16 mouse cellular contexts compared by ENCODE assay signal in the genomic region with DNA sequence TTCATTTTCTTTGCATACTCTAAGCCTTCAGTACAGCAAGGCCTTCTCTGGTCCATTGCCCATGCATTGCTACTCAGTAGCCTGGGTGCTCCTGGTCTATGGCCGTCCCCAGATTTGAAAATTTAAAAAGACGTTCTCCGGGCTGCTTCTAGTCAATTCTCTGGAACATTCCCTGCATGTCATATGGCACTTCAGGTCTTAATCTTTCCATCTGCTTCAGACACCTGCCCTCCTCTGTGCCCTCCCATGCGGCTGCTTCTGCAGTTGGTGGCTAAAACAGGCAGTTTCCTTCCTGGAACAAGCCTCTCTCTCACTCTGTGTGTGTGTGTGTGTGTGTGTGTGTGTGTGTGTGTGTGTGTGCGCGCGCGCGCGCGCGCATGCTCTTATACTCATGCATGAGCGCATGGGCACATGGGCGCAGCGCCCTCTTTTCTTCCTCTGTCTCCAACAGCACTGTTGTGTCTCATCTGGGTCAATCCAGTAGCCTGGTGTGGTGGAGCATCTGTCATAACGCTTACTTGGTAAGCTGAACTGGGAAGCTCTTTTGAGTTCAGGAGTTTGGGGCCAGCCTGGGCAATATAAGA. TPM values are rescaled to one million over a fixed set of nuclear protein-coding genes. Genes with fewer than 3 reads are reported as not detected.
DNase-seq lines count a peak whose midpoint lies in the region; ATAC-seq lines count a peak whose summit lies in the region.
"Had no signal": no experiment of that assay in that cellular context is flagged by ENCODE, and none has a peak within 500 bp of the region (broad histone marks: within the 10 kb centered on the region; RNA-seq: fewer than 3 reads in every experiment).

No protein-coding gene starts in this region.

- H3K27ac ChIP-seq in heart, embryonic 15.5 days: 0 out of 2 replicates have a peak overlapping the region, but pooled peaks have one; percentile 24
- H3K27ac ChIP-seq: embryonic facial prominence, embryonic 15.5 days; layer of hippocampus, adult 2 months; macrophage had no signal

- no peak for ATAC-seq in heart, embryonic 15.5 days (replicated peaks; ENCODE audit: insufficient number of reproducible peaks, insufficient read depth, low FRiP score, low read depth)

- no peak overlapping the region for H3K4me2 ChIP-seq in heart, embryonic 15.5 days
- H3K4me2 ChIP-seq: embryonic facial prominence, embryonic 15.5 days; lung, embryonic 14.5 days had no signal

- intact Hi-C loops in left cerebral cortex, postnatal 4 days (cut with DNase I): no loop called here
- intact Hi-C loops in left cerebral cortex, postnatal 25 days (cut with DNase I): no loop called here

- H3K4me3 ChIP-seq in heart, embryonic 15.5 days: no peak overlapping the region
- H3K4me3 ChIP-seq: embryonic facial prominence, embryonic 15.5 days; layer of hippocampus, adult 2 months had no signal

- WGBS in heart, embryonic 15.5 days: 91% methylated on average over 16 of the region's 16 CpGs

- H3K9ac ChIP-seq in heart, embryonic 15.5 days: no peak overlapping the region
- H3K9ac ChIP-seq: embryonic facial prominence, embryonic 15.5 days; lung, embryonic 14.5 days had no signal

- H3K36me3 ChIP-seq in heart, embryonic 15.5 days: no peaks in the 10 kb centered on the region
- H3K36me3 ChIP-seq: embryonic facial prominence, embryonic 15.5 days had no signal

- H3K27me3 ChIP-seq in heart, embryonic 15.5 days: no peaks in the 10 kb centered on the region
- H3K27me3 ChIP-seq: embryonic facial prominence, embryonic 15.5 days had no signal

- no peak for DNase-seq in heart, postnatal 4 days
- DNase-seq in left cerebral cortex, postnatal 4 days: peak; percentile 35
- no peak for DNase-seq in left cerebral cortex, postnatal 25 days (ENCODE audit: low spot score in 2 of 2)
- peak; percentile 30 to 55 for DNase-seq in thymus, adult 18-20 months
- DNase-seq in liver: no peak
- no peak for DNase-seq in kidney, adult 8-10 months
- DNase-seq: adrenal gland, adult 2 months; cerebellum, adult 11-12 months; kidney, adult 9 months; lung, embryonic 14.5 days; midbrain, embryonic 14.5 days; right cerebral cortex, postnatal 25 days had no signal

- H3K9me3 ChIP-seq in heart, embryonic 15.5 days (replicated peaks): no peaks in the 10 kb centered on the region
- H3K9me3 ChIP-seq: embryonic facial prominence, embryonic 15.5 days had no signal

- H3K4me1 ChIP-seq in heart, embryonic 15.5 days (replicated peaks): no peaks in the 10 kb centered on the region

RNA-seq across cellular contexts. Expression of gene Alg2, which starts 48.8 kb away (rescaled TPM):
- 22.2 and 31.3 TPM in 2 replicates for polyA plus RNA-seq in heart, embryonic 15.5 days (2015; fragmentation: Nextera tagmentation; extraction: Ambion mirVana)
- 10 to 100 TPM; 12.3 to 12.6 TPM for total RNA-seq in heart, postnatal 4 days (2021)
- 100 to 1,000 TPM; 169 to 175 TPM for total RNA-seq in left cerebral cortex, postnatal 4 days (2021)
- total RNA-seq in left cerebral cortex, postnatal 25 days (2021): 100 to 1,000 TPM; 124 to 126 TPM

RNA-seq across cellular contexts. Expression of gene Sec61b, which starts 49.1 kb away (rescaled TPM):
- 142 and 171 TPM in 2 replicates for polyA plus RNA-seq in heart, embryonic 15.5 days (2015; fragmentation: Nextera tagmentation; extraction: Ambion mirVana)
- 10 to 100 TPM; 48.2 to 55.6 TPM for total RNA-seq in heart, postnatal 4 days (2021)
- total RNA-seq in left cerebral cortex, postnatal 4 days (2021): 10 to 100 TPM; 82.0 to 97.7 TPM
- 10 to 100 TPM; 48.8 to 50.0 TPM for total RNA-seq in left cerebral cortex, postnatal 25 days (2021)

Comparison
In these comparisons a context has a peak if more than half of its experiments do, and no peak if none do; other contexts are left out.
1. DNase-seq: peak in left cerebral cortex, postnatal 4 days (single experiment) and thymus, adult 18-20 months (2 of 2); none in heart, postnatal 4 days (single experiment), left cerebral cortex, postnatal 25 days (0 of 2), liver (single experiment) and kidney, adult 8-10 months (0 of 2).
2. RNA of gene Alg2, which starts 48.8 kb away (total RNA-seq): 169 to 175 TPM in left cerebral cortex, postnatal 4 days and 124 to 126 TPM in left cerebral cortex, postnatal 25 days; 12.3 to 12.6 TPM in heart, postnatal 4 days; every median in the first group is over 4 times any median in the second.